Mouse (Mus musculus) lung, adult 2 months (tissue): ENCODE results near the gene Trcg1.
A peak's percentile ranks its signal among the peaks of the same experiment; 100 is the strongest.

ENCODE experiments used
- CTCF ChIP-seq: fragments of 200-500 bp; IDR thresholded peaks from 2 replicates; pipeline ENCODE4 v1.5.1; 2011; ENCODE audit warnings: mild to moderate bottlenecking, low read length, control low read depth; ENCODE audit not compliant: insufficient read depth
- POLR2A ChIP-seq: fragments of 200-500 bp; IDR thresholded peaks from 2 replicates; pipeline ENCODE4 v1.6.1; 2011; ENCODE audit warnings: low read depth, mild to moderate bottlenecking, control low read depth, low read length, borderline replicate concordance; ENCODE audit errors: extremely low read depth

- TF ChIP-seq CTCF: peak; percentile 25; the same call in 1 of the 2 replicates
- no peak for TF ChIP-seq POLR2A
Observed at GRCm38 (mm10) chr9:57209316-57209715, 27.0 kb upstream of the Trcg1 start.
